Mouse (Mus musculus) heart, embryonic 10.5 days (tissue): ENCODE data around the gene Mast2. TPM values are rescaled to one million over a fixed set of nuclear protein-coding genes. Genes with fewer than 3 reads are reported as not detected.
A peak's percentile ranks its signal among the peaks of the same experiment; 100 is the strongest.

Source experiments
- DNase-seq: peaks from one replicate; pipeline ENCODE4 v3.0.0-alpha.2; 2017; ENCODE audit warnings: low spot score
- H3K27ac ChIP-seq: fragments of 300-500 bp; sonication (generic); 2 replicates; pipeline ENCODE4 v1.5.1; 2016; ENCODE audit warnings: mild to moderate bottlenecking
- H3K27me3 ChIP-seq: fragments of 300-500 bp; sonication (generic); 2 replicates; pipeline ENCODE4 v1.6.1; 2016; ENCODE audit warnings: mild to moderate bottlenecking; ENCODE audit not compliant: poor library complexity, insufficient read depth, severe bottlenecking
- H3K36me3 ChIP-seq: fragments of 300-500 bp; sonication (generic); 2 replicates; pipeline ENCODE4 v1.6.1; 2016; ENCODE audit warnings: mild to moderate bottlenecking, moderate library complexity
- H3K4me1 ChIP-seq: fragments of 300-500 bp; sonication (generic); 2 replicates; pipeline ENCODE4 v1.6.1; 2016; ENCODE audit warnings: mild to moderate bottlenecking
- H3K4me3 ChIP-seq: fragments of 300-500 bp; sonication (generic); 2 replicates; pipeline ENCODE4 v1.5.1; 2016; ENCODE audit warnings: mild to moderate bottlenecking, moderate library complexity
- H3K9me3 ChIP-seq: fragments of 300-500 bp; sonication (generic); 2 replicates; pipeline ENCODE4 v1.6.1; 2016; ENCODE audit warnings: mild to moderate bottlenecking, moderate library complexity
- WGBS: fragments of 180-500 bp; shearing (Covaris S2); methylation state at CpG from one replicate; pipeline ENCODE4 v1.1.7; 2016; 5-methylcytosine and 5-hydroxymethylcytosine counted together
- polyA plus RNA-seq: library from polyadenylated mRNA; unstranded; fragments of >200 nt; fragmentation: Nextera tagmentation; extraction: Ambion mirVana; gene quantifications from 2 replicates; pipeline ENCODE4 v1.2.1, GENCODE M21; 2016

Mast2 gene
- polyA plus RNA-seq = 15.4 and 15.5 TPM in 2 replicates

DNA sequence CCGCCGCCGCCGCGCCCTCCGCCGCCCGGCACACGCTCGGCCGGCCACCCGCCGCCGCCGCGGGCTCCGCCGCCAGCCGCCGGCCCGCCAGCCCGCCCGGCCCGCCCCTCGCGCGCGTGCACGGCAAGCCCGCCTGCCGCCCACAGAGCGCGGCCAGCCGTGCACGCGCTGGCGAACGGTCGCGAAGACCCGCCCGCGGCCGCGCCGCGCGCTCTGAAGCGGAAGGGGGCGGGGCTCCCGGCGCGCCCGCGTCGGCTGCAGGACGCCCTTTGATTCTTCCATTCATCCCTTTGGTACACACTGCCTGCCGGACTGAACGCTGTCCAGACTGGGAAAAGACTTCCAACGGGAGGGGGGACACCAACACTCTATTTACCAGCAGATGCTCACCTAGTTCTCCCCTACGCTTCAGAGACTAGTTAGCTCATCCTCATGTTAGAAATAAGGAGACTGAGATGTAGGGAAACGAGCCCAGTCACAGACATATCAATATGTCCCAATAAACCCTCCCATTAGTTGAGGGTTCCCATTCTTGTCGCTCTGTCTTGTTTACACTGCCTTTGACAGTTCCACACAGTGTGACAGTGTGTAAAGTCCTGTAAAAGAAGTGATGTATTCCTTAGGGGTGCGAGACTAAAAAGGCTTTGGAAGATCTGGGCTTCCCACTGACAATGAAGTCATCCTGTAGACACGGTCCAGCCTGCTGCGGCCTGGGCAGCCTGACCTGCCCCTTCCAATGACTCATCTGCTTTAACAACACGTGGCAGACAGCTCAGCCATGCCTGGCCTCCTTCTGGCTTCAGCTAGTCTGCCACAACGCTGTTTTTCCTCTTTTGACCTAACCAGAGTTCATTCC lies at the start of gene Mast2:
Mast2 (minus strand) TSS at position 58 of the 856 bp plus-strand sequence.
- Histone ChIP-seq H3K36me3 (no peaks in the 10 kb centered on the region), H3K4me3 (peak within 1 kb of the TSS; percentile 90), H3K27me3 (no peaks in the 10 kb centered on the region), H3K4me1 (peaks cover 16% of the 10 kb centered on the region), H3K27ac (peak within 1 kb of the TSS; percentile 99), H3K9me3 (0 out of 2 replicates have a peak, but pooled peaks cover 2% of the 10 kb centered on the region)
- DNase-seq = peak; percentile 89
- 16% methylated on average over 68 of the region's 68 CpGs for WGBS

- Histone ChIP-seq H3K4me1 (peaks cover 10% of the 10 kb centered on the region), H3K27ac (peak within 1 kb of the TSS; percentile 91), H3K9me3 (no peaks in the 10 kb centered on the region), H3K4me3 (peak within 1 kb of the TSS; percentile 70), H3K36me3 (peaks cover 9% of the 10 kb centered on the region), H3K27me3 (no peaks in the 10 kb centered on the region)
- under 1% methylated on average over 55 of the region's 55 CpGs for WGBS
- DNase-seq = peak; percentile 97
Observed at GRCm38 (mm10) chr4:116507425-116508218, 43.6 kb upstream of the Mast2 start, which contains the start of gene Ipp. TSS of gene Ipp (plus strand) at chr4:116507549.

DNA sequence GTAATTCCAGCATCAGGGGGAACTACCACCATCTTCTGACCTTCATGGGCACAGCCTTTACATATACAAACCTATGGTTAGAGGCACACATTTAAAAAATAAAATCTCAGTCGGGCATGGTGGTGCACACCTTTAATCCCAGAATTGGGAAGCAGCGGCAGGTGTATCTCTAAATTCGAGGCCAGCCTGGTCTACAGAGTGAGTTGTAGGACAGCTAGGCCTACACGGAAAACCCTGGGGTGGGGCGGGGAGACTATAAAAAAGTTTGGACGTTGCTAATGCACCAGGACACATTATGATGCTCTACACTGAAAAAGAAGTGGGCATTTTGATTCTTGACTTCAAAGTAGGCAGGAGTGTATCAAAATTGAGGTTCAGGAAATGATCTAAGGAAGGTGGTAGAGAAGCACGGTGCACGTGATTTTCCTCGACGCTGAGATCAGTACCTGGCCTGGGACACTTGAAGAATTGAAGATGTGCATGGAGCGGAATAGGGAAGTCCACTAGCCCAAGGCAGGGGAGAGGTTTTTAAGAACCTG lies 43.0 kb upstream of the Mast2 start:
- no peaks in the 10 kb centered on the region for H3K9me3 ChIP-seq
- peaks cover 9% of the 10 kb centered on the region for H3K36me3 ChIP-seq
- H3K4me3 ChIP-seq = peak overlapping the region; percentile 70
- 23% methylated on average over 11 of the region's 11 CpGs for WGBS
- peak overlapping the region; percentile 91 for H3K27ac ChIP-seq
- H3K27me3 ChIP-seq = no peaks in the 10 kb centered on the region
- H3K4me1 ChIP-seq = peaks cover 10% of the 10 kb centered on the region
- DNase-seq = no peak

GRCm38 (mm10) chr4:116499978-116500377 lies 36.0 kb upstream of the Mast2 start:
- Histone ChIP-seq H3K4me1 (no peaks in the 10 kb centered on the region), H3K27me3 (no peaks in the 10 kb centered on the region), H3K9me3 (no peaks in the 10 kb centered on the region), H3K27ac (no peak overlapping the region), H3K36me3 (no peaks in the 10 kb centered on the region), H3K4me3 (no peak overlapping the region)
- DNase-seq = no peak
- WGBS = 76% methylated on average over 3 of the region's 3 CpGs

- DNase-seq = no peak
- peaks cover 7% of the 10 kb centered on the region; the same call in 1 of the 2 replicates for H3K4me1 ChIP-seq
- H3K36me3 ChIP-seq = no peaks in the 10 kb centered on the region
- no peaks in the 10 kb centered on the region for H3K9me3 ChIP-seq
- peaks cover 3% of the 10 kb centered on the region; the same call in 1 of the 2 replicates for H3K27me3 ChIP-seq
- no peak overlapping the region for H3K27ac ChIP-seq
- 88% methylated on average over 5 of the region's 5 CpGs for WGBS
- no peak overlapping the region for H3K4me3 ChIP-seq
Observed at GRCm38 (mm10) chr4:116493646-116494045, 29.7 kb upstream of the Mast2 start.

- WGBS = 69% methylated on average over 4 of the region's 4 CpGs
- H3K9me3 ChIP-seq = no peaks in the 10 kb centered on the region
- no peak for DNase-seq
- peaks cover 7% of the 10 kb centered on the region; the same call in 1 of the 2 replicates for H3K4me1 ChIP-seq
- no peaks in the 10 kb centered on the region for H3K36me3 ChIP-seq
- no peak overlapping the region; the same call in 1 of the 2 replicates for H3K27ac ChIP-seq
- peaks cover 4% of the 10 kb centered on the region; the same call in 1 of the 2 replicates for H3K27me3 ChIP-seq
- no peak overlapping the region for H3K4me3 ChIP-seq
Observed at GRCm38 (mm10) chr4:116492460-116492859, 28.5 kb upstream of the Mast2 start.

GRCm38 (mm10) chr4:116491886-116492285 lies 27.9 kb upstream of the Mast2 start:
- Histone ChIP-seq H3K4me3 (no peak overlapping the region), H3K9me3 (no peaks in the 10 kb centered on the region), H3K4me1 (peaks cover 7% of the 10 kb centered on the region; the same call in 1 of the 2 replicates), H3K36me3 (no peaks in the 10 kb centered on the region), H3K27ac (no peak overlapping the region; the same call in 1 of the 2 replicates), H3K27me3 (peaks cover 4% of the 10 kb centered on the region; the same call in 1 of the 2 replicates)
- 66% methylated on average over 2 of the region's 2 CpGs for WGBS
- no peak for DNase-seq

DNA sequence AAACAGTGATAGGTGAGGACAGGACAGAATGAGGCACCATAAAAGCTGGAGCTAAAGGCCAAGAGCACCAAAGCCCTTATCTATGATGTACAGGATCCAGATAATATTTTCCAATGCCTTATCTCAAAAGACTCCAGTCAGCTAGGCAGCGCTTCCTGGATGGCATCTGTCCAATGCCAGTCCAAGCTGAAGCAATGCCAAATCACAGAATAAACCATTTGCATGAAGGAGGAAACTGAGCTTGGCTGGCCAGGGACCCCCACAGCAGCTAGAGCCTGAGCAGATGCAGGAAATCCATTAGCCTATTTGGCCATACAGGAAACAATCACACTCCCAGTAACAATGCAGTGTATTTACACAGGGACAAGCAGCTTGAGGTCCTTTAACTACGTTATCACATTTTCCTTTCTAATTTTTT lies 27.1 kb upstream of the Mast2 start:
- peaks cover 7% of the 10 kb centered on the region; the same call in 1 of the 2 replicates for H3K4me1 ChIP-seq
- H3K36me3 ChIP-seq = no peaks in the 10 kb centered on the region
- H3K4me3 ChIP-seq = no peak overlapping the region
- H3K27ac ChIP-seq = no peak overlapping the region
- H3K27me3 ChIP-seq = peaks cover 4% of the 10 kb centered on the region; the same call in 1 of the 2 replicates
- peak; percentile 79 for DNase-seq
- WGBS = 41% methylated on average over 2 of the region's 2 CpGs
- no peaks in the 10 kb centered on the region for H3K9me3 ChIP-seq

GRCm38 (mm10) chr4:116483476-116483875 lies 19.5 kb upstream of the Mast2 start:
- WGBS = 20% methylated on average over 2 of the region's 2 CpGs
- H3K4me1 ChIP-seq = peaks cover 9% of the 10 kb centered on the region; the same call in 1 of the 2 replicates
- DNase-seq = no peak
- H3K27ac ChIP-seq = no peak overlapping the region
- no peaks in the 10 kb centered on the region for H3K27me3 ChIP-seq
- no peak overlapping the region for H3K4me3 ChIP-seq
- no peaks in the 10 kb centered on the region for H3K36me3 ChIP-seq
- no peaks in the 10 kb centered on the region for H3K9me3 ChIP-seq

- no peaks in the 10 kb centered on the region for H3K27me3 ChIP-seq
- 44% methylated on average over 2 of the region's 2 CpGs for WGBS
- no peaks in the 10 kb centered on the region for H3K36me3 ChIP-seq
- H3K9me3 ChIP-seq = no peaks in the 10 kb centered on the region
- no peak overlapping the region for H3K27ac ChIP-seq
- H3K4me3 ChIP-seq = no peak overlapping the region
- peaks cover 9% of the 10 kb centered on the region; the same call in 1 of the 2 replicates for H3K4me1 ChIP-seq
- no peak for DNase-seq
Observed at GRCm38 (mm10) chr4:116481322-116481721, 17.3 kb upstream of the Mast2 start.

- H3K36me3 ChIP-seq = no peaks in the 10 kb centered on the region
- 0 out of 2 replicates have a peak, but pooled peaks cover 2% of the 10 kb centered on the region for H3K9me3 ChIP-seq
- WGBS = under 1% methylated on average over 74 of the region's 74 CpGs
- H3K27me3 ChIP-seq = no peaks in the 10 kb centered on the region
- DNase-seq = peak; percentile 85
- peak overlapping the region; percentile 99 for H3K27ac ChIP-seq
- H3K4me1 ChIP-seq = peaks cover 16% of the 10 kb centered on the region
- peak overlapping the region; percentile 90 for H3K4me3 ChIP-seq
Observed at GRCm38 (mm10) chr4:116463231-116464125, 505 bp downstream of the Mast2 start.

DNA sequence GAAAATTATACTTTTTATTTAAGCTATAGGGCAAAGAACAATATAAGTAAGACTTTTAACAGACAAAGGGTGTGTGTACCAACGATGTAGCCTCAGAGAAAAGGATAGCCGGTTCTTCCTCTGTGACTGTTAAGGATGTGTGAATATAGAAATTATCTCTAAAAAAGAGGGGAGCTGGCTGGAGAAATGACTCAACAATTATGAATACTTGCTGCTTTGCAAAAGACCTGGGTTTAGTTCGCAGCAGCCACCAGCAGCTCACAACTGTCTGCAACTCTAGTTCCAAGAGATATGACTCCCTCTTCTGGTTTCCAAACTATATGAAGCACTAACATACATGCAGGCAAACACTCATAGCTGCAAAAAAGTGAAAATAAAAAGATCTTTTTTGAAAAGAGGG lies 2.0 kb downstream of the Mast2 start:
- WGBS = 90% methylated on average over 3 of the region's 3 CpGs
- Histone ChIP-seq H3K36me3 (no peaks in the 10 kb centered on the region), H3K27ac (no peak overlapping the region), H3K4me3 (no peak overlapping the region), H3K27me3 (no peaks in the 10 kb centered on the region), H3K4me1 (peaks cover 16% of the 10 kb centered on the region), H3K9me3 (no peaks in the 10 kb centered on the region)
- DNase-seq = no peak
